Mouse (Mus musculus): ENCODE measurements around the gene Irf2.

The Irf2 gene

DNA sequence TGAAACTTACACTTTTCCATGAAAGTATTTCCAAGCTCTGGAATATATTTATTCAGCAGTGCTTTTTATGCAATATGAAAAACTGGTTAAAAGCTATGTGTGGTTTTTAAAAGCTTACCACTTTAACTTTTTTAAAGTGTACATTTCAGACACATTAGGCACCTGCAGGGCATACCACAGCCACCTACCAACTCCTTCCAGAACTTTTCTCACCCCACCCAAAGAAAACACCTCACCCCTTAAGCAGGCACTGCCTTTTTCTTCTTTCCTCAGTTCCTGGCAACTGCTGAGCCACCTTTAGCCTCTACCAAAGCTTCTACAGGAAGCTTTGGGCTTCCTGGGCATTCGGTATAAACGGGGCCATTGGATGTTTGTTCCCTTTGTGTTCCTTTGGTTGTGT is 62.5 kb downstream of the Irf2 start:
- DNase-seq (ENCODE audit: low spot score): no peak

DNA sequence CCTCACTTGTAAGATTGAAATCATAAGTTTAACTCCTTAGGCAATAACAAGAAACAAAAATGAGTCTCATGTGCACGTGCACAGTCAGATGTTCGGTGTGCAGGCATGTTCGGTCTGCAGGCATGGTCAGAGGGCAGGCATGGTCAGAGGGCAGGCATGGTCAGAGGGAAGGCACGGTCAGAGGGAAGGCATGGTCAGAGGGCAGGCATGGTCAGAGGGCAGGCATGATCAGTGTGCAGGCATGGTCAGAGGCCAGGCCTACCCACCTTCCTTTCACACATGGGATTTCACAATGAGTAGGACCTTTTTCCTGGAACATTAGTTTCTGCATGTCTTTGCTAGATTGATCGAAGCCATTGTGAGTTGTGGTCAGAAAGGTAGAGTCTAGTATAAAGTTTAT is 65.2 kb downstream of the Irf2 start:
- DNase-seq (ENCODE audit: low spot score): no peak

DNA sequence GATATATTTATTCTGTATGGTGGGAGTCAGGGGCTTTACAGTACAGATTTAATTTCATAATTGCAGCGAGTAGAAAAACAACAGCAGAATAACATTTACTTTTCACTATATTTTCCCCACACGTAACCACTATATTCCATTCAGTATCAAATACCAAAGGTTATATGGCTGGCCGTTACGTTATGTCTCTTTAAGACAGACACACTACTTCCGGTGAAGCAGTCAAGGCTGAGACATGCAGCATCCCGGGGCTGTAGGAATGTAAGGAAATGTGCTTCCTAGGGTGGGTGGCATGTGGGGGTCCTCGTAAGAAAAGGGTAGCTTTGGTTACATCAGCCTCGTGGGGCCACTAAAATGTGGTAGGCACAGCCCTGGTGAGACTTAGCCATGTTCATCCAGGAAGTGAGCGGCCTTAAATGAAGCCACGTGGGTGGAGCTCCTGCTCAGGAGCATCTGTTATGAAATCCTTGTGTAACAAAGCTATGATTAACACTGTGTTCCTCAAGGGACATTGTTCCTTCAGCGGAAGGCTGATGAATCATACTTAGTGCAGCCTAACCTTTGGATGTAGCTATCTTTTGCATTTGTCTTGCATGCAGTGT is 71.6 kb downstream of the Irf2 start:
- DNase-seq (ENCODE audit: low spot score): no peak

DNA sequence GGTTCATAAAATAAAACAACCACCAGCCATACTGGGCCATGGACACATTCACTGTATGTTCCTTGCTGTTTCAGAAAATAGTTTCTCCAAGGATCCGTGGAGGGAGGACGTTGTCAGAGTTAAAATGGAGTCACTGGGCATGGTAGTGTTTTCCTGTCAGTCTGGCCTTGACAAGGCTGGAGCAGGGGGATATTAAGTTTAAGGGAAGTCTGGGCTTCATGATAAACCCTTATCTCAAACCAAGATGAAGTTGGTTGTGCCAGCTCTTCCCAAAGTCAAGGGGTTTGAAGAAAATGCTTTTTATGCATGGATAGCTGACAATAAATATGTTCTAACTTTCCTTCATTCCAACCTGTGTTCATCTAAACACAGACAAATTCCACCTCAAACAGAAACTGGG is 72.4 kb downstream of the Irf2 start:
- no peak for DNase-seq (ENCODE audit: low spot score)

DNA sequence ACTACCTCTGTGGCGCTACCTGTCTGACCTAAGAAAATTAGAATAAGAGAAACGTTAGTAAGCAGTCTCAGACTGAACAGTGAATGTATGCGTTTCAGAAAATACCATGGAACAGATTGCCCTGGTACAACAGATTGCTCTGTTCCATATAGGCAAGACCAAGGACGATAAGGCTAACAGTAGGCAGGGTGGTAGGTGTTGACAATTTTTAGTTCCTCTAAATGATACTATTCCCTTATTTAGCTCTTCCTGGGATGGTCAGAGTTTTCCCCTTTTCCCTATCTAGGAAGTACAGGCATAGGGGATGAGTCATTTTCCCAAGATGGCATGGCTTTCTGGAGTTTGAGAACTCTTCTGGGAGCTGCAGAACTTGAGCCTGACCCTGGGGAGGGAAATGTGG is 73.4 kb downstream of the Irf2 start:
- DNase-seq (ENCODE audit: low spot score): no peak

DNA sequence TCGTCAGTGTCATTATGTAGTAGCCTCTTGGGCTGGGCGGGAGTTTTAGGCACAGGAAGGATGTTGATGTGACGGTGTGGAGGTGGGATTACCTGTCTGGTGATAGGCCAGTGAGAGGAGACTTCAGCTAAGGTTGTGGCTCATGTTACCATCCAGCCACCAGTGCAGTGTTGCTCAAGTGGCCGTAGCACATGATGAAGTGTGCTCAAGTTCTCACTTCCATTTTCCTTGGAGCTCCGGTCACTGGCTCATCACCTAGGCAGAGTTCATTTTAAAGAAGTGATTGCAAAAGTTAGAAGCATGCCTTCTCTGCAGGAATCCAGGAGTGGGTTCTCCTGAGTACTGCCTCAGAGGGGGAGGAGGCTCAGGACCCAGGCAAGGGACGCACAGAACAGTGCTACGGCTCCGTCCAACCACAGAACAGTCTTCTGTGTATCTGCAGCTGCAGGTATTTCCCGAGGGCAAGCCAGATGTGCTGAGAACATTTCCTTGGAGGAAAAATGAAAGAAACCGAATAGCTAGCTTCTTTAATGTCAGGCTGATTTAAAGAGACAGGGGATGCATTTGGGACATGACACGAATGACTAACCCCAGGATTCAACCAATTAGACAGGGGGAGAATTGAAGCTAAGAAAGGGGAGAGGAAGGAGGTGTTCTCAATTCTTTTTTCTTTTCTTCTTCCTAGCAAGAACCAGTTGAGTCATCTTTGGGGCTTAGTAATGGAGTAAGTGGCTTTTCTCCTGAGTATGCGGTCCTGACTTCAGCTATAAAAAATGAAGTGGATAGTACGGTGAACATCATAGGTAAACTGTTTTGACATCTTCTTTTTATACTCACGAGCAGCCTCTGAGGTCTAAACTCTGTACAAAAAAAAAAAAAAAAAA is 78.8 kb downstream of the Irf2 start:
- DNase-seq (ENCODE audit: low spot score): no peak

DNA sequence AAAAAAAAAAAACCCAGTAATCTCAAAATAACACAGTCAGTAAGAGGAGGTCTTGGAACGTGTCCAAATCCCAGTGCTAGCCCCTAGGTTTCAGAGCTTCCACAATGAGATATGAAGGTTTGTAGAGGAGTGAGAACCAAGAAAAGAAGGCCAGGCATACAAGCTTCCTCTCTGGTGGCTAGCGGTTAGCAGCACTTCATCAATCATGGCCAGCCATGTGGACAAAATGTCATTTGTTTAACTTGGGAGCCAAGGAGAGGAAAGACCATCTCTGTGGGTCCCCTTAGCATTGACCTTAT is 79.4 kb downstream of the Irf2 start:
- peak; percentile 19 for DNase-seq (ENCODE audit: low spot score)

DNA sequence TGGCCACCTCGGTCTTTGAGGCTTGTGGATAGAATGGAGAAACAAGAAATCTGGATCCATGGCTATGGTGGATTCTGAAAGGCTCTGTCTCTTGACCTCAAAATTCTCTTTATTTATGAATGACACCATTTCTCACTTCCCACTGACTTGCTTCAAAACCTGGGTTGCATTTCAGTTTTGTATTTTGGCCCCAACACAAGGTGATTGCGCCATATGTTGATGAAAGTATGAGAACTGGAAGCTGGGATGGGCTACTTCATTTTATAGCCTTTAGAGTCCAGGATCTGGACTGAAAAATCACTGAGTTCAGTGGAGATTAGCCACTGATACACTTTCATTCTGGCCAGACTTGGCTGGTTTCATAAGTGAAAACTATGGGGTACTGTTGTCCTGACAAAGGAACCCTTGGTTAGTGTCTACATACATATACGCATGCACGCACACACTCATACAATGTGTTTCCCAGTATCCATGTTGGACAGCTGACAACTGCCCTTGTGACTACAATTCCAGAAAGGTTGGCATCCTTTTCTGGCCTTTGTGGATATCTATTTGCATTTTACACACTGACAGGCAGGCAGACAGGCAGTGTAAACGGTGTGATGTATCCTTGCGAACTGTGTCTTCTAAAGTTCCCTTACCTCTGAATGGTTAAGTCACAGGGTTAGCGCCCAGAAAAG is 89.3 kb downstream of the Irf2 start:
- no peak for DNase-seq (ENCODE audit: low spot score)

DNA sequence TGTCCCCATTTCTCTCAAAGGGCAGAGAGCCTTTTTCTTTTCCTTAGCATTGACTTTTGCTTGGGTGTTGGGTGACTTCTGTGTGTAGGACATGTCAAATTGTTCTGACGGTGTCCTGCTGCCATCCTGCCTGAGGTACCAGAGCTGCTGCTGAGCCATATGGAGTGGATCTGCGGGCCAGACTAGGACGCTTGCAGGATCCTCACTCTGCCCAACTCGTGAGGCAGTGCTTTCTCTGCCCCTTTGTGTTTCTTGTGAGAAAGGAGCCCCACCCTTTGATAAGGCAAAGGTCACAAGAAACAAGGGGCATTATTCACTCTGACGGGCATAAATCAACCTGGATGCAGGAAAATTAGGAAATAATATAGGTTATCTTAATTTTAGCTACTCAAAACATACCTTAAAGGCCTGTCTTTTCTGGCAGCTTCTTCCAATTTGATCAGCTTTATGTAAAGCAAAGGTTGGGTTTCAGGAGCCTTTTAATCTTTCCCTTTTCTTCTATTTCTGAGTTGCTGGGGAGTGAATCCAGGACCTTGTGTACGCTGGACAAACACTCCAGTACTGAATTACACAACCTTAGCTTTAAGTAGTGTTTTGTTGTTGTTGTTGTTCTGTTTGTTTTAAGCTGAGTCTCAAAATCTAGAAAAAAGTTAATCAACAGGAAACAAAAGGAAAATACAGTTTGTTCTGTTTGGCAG is 90.0 kb downstream of the Irf2 start:
- DNase-seq (ENCODE audit: low spot score): no peak

DNA sequence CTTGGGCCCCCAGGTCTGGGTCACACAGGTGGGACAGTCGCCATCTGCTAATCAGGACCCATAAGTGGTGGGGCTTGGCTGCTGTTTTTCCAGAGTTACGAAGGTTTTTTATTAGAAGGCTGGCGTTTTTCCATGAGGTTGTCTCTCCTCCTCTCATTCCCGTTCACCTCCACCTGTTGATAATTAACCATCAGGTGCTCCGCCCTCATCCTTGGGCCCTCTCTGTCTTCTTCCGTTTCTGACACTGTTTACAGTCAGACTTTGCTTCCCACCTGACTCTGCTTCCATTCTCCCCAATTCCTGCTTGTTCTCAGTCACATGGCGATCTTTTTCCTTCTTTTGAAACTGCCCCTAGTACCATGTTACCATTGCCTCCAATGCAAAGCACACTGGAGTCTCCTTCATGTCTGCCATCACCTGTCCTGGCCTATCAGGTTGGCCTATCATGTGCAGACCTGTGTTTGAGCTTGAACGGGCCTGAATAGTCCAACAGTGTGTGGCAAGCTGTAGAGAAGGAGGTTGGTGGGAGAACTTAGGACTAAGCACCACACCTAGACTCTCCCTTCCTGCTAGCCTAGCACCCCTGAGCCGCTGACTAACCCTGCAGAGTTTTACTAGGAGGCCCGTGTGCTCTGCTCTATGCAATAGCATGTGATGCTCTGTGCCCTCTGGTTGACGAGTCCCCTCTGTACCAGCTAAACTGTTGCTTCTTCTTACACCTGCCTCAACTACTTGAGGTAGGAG is 90.8 kb downstream of the Irf2 start:
- no peak for DNase-seq (ENCODE audit: low spot score)

DNA sequence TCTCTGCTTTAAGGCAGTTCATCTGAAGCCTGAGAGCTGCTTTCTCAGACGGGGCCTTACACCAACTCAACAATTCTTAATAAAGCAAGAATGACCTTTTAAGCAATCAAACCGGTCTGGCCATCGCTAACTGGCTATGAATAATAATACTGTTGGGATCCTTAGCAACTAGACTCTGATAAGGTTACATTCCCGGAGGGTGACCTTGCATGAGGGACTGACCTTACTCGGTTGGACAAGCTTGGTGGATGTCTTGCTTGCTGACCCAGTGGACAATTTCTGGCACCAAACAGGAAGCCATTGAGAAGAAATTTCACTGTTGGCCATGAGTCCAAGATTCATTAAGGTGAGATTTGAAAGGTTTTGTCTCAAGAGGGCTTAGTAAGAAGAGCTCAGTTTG is 92.4 kb downstream of the Irf2 start:
- DNase-seq (ENCODE audit: low spot score): no peak

DNA sequence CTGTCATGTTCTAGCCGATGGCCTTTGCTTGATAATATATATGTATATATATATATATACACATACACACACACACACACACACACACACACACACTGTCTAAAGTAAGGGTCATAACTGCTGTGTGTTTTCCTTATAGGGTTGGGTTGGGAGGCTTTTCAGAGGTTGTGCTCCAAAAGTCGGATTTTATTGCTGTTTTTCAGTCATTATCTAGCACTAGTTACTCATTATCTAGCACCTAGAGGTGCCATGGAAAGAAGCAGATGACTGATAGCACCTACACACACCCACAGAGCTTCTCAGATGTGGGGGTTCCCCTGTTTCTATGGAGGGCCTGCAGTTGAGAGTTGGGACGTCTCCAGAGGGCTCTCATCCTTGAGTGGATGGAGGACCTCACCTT is 92.9 kb downstream of the Irf2 start:
- no peak for DNase-seq (ENCODE audit: low spot score)

DNA sequence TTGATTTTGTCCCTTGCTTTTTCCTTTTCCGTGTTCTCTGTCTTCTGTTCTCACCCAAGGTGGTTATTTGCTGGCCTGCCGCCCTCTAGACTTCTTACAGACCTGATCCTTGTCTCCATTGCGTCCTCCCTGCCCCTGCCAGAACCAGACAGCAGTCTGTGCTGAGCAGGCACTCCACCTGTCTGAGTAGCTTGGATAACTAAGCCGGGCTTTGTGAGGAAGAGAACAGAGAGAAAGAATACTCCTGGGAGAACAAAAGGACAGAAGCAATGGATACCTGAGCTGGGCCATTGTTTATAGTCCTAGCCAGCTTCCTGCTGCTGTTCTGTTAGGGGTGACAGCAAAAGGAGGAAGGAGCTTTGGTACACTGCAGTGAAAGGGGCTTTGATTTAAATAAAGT is 94.2 kb downstream of the Irf2 start:
- no peak for DNase-seq (ENCODE audit: low spot score)

DNA sequence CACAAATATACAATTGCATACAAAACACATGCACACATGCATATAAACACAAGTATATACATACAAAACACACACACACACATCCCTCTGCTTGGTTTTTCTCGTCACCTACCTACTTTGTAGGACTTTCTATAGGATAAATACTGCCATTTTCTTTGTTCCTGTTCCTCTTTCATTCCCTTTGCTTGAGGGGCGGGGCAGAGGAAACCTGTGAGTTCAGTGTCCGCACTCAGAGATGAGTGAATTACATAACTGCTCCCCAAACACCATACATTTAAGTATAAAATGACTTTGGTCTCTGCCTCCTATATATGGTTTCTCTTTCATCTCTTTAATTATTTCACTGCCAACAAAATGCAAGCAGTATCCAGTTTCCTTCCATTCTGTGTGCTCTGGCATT is 94.9 kb downstream of the Irf2 start:
- no peak for DNase-seq (ENCODE audit: low spot score)

DNA sequence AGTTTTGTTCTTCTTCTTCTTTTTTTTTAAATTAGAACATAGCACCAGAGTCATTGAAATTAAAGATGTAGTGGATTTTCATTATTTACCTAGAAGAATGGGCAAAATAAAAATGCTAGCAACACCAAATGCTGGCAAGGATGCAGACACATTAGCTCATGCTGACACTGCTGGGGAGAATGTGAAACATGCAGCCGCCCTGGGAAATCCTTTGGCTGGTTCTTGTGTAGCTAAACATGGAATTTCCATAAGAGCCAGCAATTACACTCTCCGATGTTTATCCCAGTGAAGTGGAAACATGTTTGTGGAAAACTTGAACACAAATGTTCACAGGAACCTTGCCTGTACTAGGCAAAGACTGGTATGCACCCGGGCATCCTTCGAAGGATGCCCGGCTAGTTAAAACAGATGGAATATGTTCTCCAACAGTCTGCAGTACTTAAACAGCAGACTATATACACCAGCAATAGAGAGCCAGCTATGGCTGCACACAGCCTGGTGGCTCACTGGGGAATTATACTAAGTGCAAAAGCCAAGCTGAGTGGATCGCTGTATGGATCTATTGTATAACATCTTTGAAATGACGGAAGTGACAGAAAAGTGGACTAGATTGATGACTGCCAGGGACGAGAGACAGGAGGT is 96.6 kb downstream of the Irf2 start:
- DNase-seq (ENCODE audit: low spot score): no peak

DNA sequence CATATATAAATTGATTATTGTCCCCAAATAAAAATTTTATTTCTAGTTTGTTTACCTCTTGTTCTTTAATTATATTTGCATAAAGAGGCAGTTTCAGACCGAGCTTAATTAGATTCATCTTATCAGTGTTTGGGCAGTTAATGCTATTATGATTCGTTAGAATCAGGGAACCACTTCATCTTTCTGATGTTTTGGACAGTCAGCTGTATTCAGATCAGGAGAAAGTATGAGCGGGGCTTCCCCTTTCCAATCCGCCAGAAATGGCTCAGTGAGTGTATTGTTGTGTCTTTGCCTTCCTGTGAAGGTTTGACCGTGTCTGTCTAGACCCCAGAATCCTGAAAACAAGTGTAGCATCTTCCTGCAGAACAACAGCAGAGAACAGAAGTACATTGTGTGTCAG is 97.4 kb downstream of the Irf2 start:
- no peak for DNase-seq (ENCODE audit: low spot score)

DNA sequence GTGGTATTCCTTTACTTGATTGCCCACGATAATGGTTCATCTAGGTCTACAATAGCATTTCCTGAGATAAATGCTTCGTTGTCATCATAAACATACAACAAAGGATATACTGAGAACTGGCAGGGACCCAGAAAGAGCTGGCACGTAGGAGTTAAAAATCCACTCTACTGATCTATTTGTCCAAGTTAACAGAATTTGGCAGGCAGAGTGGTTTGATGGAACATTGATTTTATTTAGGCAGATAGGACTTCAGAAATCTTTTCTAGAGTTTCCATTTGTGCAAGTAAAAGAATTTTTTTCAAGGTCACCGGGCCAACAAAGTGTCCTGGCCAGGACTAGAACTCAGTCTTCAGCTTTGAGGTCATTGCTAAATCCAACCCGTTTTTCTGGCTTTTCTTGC is 98.5 kb downstream of the Irf2 start:
- no peak for DNase-seq (ENCODE audit: low spot score)

DNA sequence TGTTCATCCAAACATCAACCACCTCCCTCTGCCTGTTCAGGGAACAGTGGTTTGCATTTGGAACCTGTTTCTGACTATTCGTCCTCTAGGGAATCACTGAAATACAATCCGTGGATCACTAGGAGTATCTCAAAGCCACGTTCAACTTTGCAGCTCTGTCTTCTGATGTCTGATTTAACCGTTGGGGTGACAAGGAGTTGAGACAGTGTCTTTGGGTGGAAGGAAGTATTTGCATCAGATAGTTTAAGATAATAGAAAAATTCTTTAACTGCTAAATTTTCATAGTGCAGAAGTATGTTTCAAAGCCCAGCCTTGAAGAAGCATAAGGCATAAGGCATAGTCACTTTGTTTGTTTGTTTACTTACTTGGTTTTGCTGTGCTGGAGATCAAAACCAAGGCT is 100.9 kb downstream of the Irf2 start:
- no peak for DNase-seq (ENCODE audit: low spot score)

DNA sequence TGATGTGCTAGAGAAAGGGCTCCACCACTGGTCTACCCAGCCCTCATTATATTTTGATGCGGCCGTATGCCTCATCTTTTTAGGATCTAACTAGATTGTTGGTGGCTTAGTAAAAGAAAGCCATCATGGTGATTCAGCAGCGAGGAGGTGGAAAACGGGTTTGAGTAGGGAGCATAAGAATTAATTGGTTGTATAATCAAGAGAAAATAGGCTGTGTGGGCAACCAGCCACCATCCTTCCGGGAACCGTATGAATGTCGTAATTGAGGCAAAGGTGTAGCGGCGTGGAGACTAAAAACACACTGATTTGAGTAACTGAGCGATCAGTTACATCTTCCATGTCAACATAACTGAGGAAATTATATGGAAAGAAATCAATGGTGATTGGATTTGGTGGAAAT is 101.3 kb downstream of the Irf2 start:
- no peak for DNase-seq (ENCODE audit: low spot score)

DNA sequence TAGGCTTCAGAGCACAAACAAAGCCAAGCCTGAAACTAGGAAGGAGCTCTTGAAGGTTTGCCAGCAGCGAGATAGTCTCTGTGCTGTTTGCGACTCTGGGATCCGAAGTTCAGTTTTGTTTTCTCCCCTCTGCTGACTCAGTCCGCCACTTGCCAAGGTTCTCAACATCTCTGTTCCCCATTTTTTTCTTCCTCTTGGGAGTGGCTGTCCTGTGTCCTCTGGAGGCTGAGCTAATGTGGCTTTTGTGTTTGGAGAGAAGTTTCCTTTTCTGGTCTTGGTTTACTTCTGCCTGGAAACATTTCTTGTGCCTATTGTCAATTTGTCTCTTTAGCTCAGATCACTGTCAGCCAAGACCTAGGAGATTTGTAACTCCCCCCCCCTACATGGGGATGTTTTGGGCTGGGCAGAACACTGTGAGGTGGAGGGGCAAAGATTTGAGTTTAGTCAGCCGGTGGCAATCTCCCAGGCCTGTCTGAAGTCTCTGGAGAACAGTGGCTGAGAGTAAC is 103.2 kb downstream of the Irf2 start:
- DNase-seq (ENCODE audit: low spot score): no peak

DNA sequence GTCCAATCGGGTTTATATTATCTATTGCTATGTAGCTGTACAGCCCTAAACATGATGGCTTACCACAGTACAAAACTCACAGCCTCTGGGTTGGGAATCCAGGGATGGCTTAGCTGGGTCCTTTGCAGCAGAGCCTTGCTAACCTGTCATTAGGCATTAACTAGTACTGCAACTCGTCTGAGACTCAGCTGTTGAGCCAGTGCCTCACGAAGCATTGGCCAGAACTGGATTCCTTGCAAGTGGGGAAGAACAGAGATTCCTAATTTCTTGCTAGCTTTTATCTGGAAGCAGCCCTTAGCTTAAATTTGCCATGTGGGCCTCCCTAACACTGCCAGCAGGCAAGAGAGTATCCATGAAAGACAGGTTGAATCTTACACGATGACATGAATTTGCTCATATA is 104.3 kb downstream of the Irf2 start:
- no peak for DNase-seq (ENCODE audit: low spot score)
